ENCODE assay signal across 8 mouse cellular contexts in genomic region chr2:119898141-119898594, GRCm38 (mm10). TPM values are rescaled to one million over a fixed set of nuclear protein-coding genes. Genes with fewer than 3 reads are reported as not detected.
DNase-seq lines count a peak whose midpoint lies in the region; ATAC-seq and TF ChIP-seq lines count a peak whose summit lies in the region.

No protein-coding gene starts in this region.

- peak overlapping the region; percentile 89 for H3K27ac ChIP-seq in gastrocnemius, adult 2 months
- H3K27ac ChIP-seq in hindbrain, embryonic 16.5 days (ENCODE audit: low read depth, low read length): no peak overlapping the region
- H3K27ac ChIP-seq in left cerebral cortex, adult 2 months: no peak overlapping the region

- no peaks in the 10 kb centered on the region for H3K9me3 ChIP-seq in hindbrain, embryonic 16.5 days (ENCODE audit: control insufficient read depth, low read length)
- H3K9me3 ChIP-seq in megakaryocyte, embryonic 14.5 days: no peaks in the 10 kb centered on the region

- H3K36me3 ChIP-seq in hindbrain, embryonic 16.5 days (ENCODE audit: control insufficient read depth, insufficient read depth, low read length): no peaks in the 10 kb centered on the region; the same call in 1 of the 2 replicates
- H3K36me3 ChIP-seq in megakaryocyte, embryonic 14.5 days (replicated peaks; ENCODE audit: low read length): peaks cover 16% of the 10 kb centered on the region

- intact Hi-C loops in gastrocnemius, adult 2 months (cut with DNase I): no loop called here
- intact Hi-C loops in left cerebral cortex, adult 2 months (cut with DNase I): loop anchor here (5.0 kb wide), 1 partner anchor 151 kb away; no protein-coding TSS in a partner anchor

- no peaks in the 10 kb centered on the region for H3K27me3 ChIP-seq in hindbrain, embryonic 16.5 days (replicated peaks; ENCODE audit: control insufficient read depth, insufficient read depth, low read length)
- no peaks in the 10 kb centered on the region for H3K27me3 ChIP-seq in megakaryocyte, embryonic 14.5 days (replicated peaks)

- WGBS in hindbrain, embryonic 16.5 days: 7% methylated on average over 19 of the region's 19 CpGs

- peak overlapping the region; percentile 79 for H3K4me3 ChIP-seq in gastrocnemius, adult 2 months
- H3K4me3 ChIP-seq in hindbrain, embryonic 16.5 days (ENCODE audit: low read length): peak overlapping the region; percentile 52
- peak overlapping the region; percentile 66 for H3K4me3 ChIP-seq in left cerebral cortex, adult 2 months
- H3K4me3 ChIP-seq in megakaryocyte, embryonic 14.5 days (replicated peaks): peak overlapping the region; percentile 94

- H3K4me2 ChIP-seq in hindbrain, embryonic 16.5 days (ENCODE audit: low read length): peak overlapping the region; percentile 82

- peak; percentile 55 for ATAC-seq in common myeloid progenitor, adult 5-6 weeks (replicated peaks; ENCODE audit: low read depth, poor library complexity, severe bottlenecking)
- ATAC-seq in hindbrain, embryonic 16.5 days: no peak

- peak; percentile 74 for DNase-seq in WW6 (ENCODE audit: low read depth, low spot score)
- peak; percentile 74 for DNase-seq in gastrocnemius, adult 2 months
- DNase-seq in left cerebral cortex, adult 2 months (ENCODE audit: extremely low spot score in 1 of 2, low spot score in 2 of 2): peak; percentile 41 to 49
- peak; percentile 67 to 69 for DNase-seq in right cerebral cortex, postnatal 10 days (ENCODE audit: low spot score in 2 of 2)
- peak; percentile 75 for DNase-seq in urinary bladder, postnatal 14 days (ENCODE audit: low spot score)

- no peak for TF ChIP-seq CTCF in gastrocnemius, adult 2 months (IDR thresholded peaks at IDR 0.05)
- no peak for TF ChIP-seq CTCF in left cerebral cortex, adult 2 months (IDR thresholded peaks at IDR 0.05)

- peak overlapping the region; percentile 71 for H3K9ac ChIP-seq in hindbrain, embryonic 16.5 days (ENCODE audit: low read depth, low read length)

- H3K4me1 ChIP-seq in hindbrain, embryonic 16.5 days (ENCODE audit: control insufficient read depth, insufficient read depth, low read depth, low read length): peaks cover 14% of the 10 kb centered on the region
- H3K4me1 ChIP-seq in megakaryocyte, embryonic 14.5 days: peaks cover 20% of the 10 kb centered on the region

RNA-seq across cellular contexts. Expression of gene Mga, which starts 1.1 kb away (rescaled TPM):
- 78.8 and 103 TPM in 2 replicates for total RNA-seq in common myeloid progenitor, adult 5-6 weeks (2017)
- 10 to 100 TPM; 32.9 to 38.4 TPM for total RNA-seq in gastrocnemius, adult 2 months (2021)
- polyA plus RNA-seq in hindbrain, embryonic 16.5 days (2015; fragmentation: Nextera tagmentation; extraction: Ambion mirVana): 19.4 and 22.4 TPM in 2 replicates
- total RNA-seq in left cerebral cortex, adult 2 months (2021): 10 to 100 TPM; 71.8 to 77.0 TPM
- 0.28 and 1.3 TPM in 2 replicates for polyA plus RNA-seq in megakaryocyte, embryonic 14.5 days (2012; ENCODE audit: insufficient read depth, low replicate concordance)
